ENCODE assay signal across 7 mouse cellular contexts in genomic region chr5:130256678-130257271, GRCm38 (mm10). TPM values are rescaled to one million over a fixed set of nuclear protein-coding genes. Genes with fewer than 3 reads are reported as not detected.
DNase-seq lines count a peak whose midpoint lies in the region; ATAC-seq lines count a peak whose summit lies in the region.

No protein-coding gene starts in this region.

- no peaks in the 10 kb centered on the region for H3K9me3 ChIP-seq in intestine, embryonic 15.5 days
- no peaks in the 10 kb centered on the region for H3K9me3 ChIP-seq in midbrain, embryonic 10.5 days (replicated peaks)

- peak overlapping the region; percentile 69 for H3K4me3 ChIP-seq in intestine, embryonic 15.5 days (replicated peaks)
- peak overlapping the region; percentile 78 for H3K4me3 ChIP-seq in midbrain, embryonic 10.5 days

- peak; percentile 96 for DNase-seq in adrenal gland, adult 2 months
- DNase-seq in embryo, embryonic 11.5 days (ENCODE audit: low read depth, low spot score) = peak; percentile 90
- DNase-seq in gastrocnemius, postnatal 36 days = peak; percentile 90 to 95
- DNase-seq in left cerebral cortex, postnatal 25 days (ENCODE audit: low spot score in 2 of 2) = peak; percentile 87 to 98
- DNase-seq in midbrain, embryonic 10.5 days (ENCODE audit: low spot score) = peak; percentile 92
- DNase-seq in right cerebral cortex, postnatal 4 days = peak; percentile 84

- ATAC-seq in intestine, embryonic 15.5 days = peak; percentile 94

- WGBS in intestine, embryonic 15.5 days = under 1% methylated on average over 25 of the region's 25 CpGs
- WGBS in midbrain, embryonic 10.5 days = under 1% methylated on average over 25 of the region's 25 CpGs

- intact Hi-C loops in gastrocnemius, postnatal 36 days (cut with DNase I) = no loop called here
- intact Hi-C loops in left cerebral cortex, postnatal 25 days (cut with DNase I) = loop anchor here (10.0 kb wide), 1 partner anchor 542 kb away; the partner anchor contains the start of gene Mrps17

- peak overlapping the region; percentile 81 for H3K27ac ChIP-seq in intestine, embryonic 15.5 days
- peak overlapping the region; percentile 88 for H3K27ac ChIP-seq in midbrain, embryonic 10.5 days (replicated peaks)

- H3K9ac ChIP-seq in intestine, embryonic 15.5 days = peak overlapping the region; percentile 74

- no peaks in the 10 kb centered on the region for H3K27me3 ChIP-seq in intestine, embryonic 15.5 days (replicated peaks)
- H3K27me3 ChIP-seq in midbrain, embryonic 10.5 days (ENCODE audit: low read depth, poor library complexity, severe bottlenecking) = no peaks in the 10 kb centered on the region

- peaks cover 4% of the 10 kb centered on the region; the same call in 1 of the 2 replicates for H3K4me1 ChIP-seq in intestine, embryonic 15.5 days (replicated peaks)
- H3K4me1 ChIP-seq in midbrain, embryonic 10.5 days = peaks cover 22% of the 10 kb centered on the region

- H3K36me3 ChIP-seq in intestine, embryonic 15.5 days = no peaks in the 10 kb centered on the region; the same call in 1 of the 2 replicates
- H3K36me3 ChIP-seq in midbrain, embryonic 10.5 days = peaks cover 39% of the 10 kb centered on the region

- peak overlapping the region; percentile 84 for H3K4me2 ChIP-seq in intestine, embryonic 15.5 days (replicated peaks)

RNA-seq across cellular contexts. Expression of gene Tyw1, which starts 1.4 kb away (rescaled TPM):
- total RNA-seq in adrenal gland, adult 2 months (2021) = 10 to 100 TPM; 25.8 to 32.3 TPM
- 8.1 and 8.2 TPM in 2 replicates for polyA plus RNA-seq in adrenal gland, adult 2 months (2012; rRNA removed)
- 10 to 100 TPM in 1 of 2 experiments, 1 to 10 TPM in 1; 9.6 to 10.3 TPM for total RNA-seq in gastrocnemius, postnatal 36 days (2021)
- polyA plus RNA-seq in intestine, embryonic 15.5 days (2015; fragmentation: Nextera tagmentation; extraction: Ambion mirVana) = 23.5 and 24.0 TPM in 2 replicates
- 10 to 100 TPM; 15.5 to 16.4 TPM for total RNA-seq in left cerebral cortex, postnatal 25 days (2021)
- polyA plus RNA-seq in midbrain, embryonic 10.5 days (2016; fragmentation: Nextera tagmentation; extraction: Ambion mirVana) = 35.0 and 36.1 TPM in 2 replicates

RNA-seq across cellular contexts. Expression of gene Sbds, which starts 1.4 kb away (rescaled TPM):
- 100 to 1,000 TPM; 103 to 138 TPM for total RNA-seq in adrenal gland, adult 2 months (2021)
- polyA plus RNA-seq in adrenal gland, adult 2 months (2012; rRNA removed) = 44.3 and 46.6 TPM in 2 replicates
- 10 to 100 TPM; 24.1 to 24.6 TPM for total RNA-seq in gastrocnemius, postnatal 36 days (2021)
- polyA plus RNA-seq in intestine, embryonic 15.5 days (2015; fragmentation: Nextera tagmentation; extraction: Ambion mirVana) = 75.0 and 75.9 TPM in 2 replicates
- total RNA-seq in left cerebral cortex, postnatal 25 days (2021) = 10 to 100 TPM; 73.5 to 75.5 TPM
- 77.6 and 80.9 TPM in 2 replicates for polyA plus RNA-seq in midbrain, embryonic 10.5 days (2016; fragmentation: Nextera tagmentation; extraction: Ambion mirVana)

RNA-seq across cellular contexts. Expression of gene Tmem248, which starts 39.9 kb away (rescaled TPM):
- 10 to 100 TPM; 66.7 to 78.7 TPM for total RNA-seq in adrenal gland, adult 2 months (2021)
- 45.8 and 51.1 TPM in 2 replicates for polyA plus RNA-seq in adrenal gland, adult 2 months (2012; rRNA removed)
- total RNA-seq in gastrocnemius, postnatal 36 days (2021) = 10 to 100 TPM; 30.9 to 43.7 TPM
- 38.9 and 40.2 TPM in 2 replicates for polyA plus RNA-seq in intestine, embryonic 15.5 days (2015; fragmentation: Nextera tagmentation; extraction: Ambion mirVana)
- total RNA-seq in left cerebral cortex, postnatal 25 days (2021) = 10 to 100 TPM; 39.3 to 42.9 TPM
- 37.0 and 37.5 TPM in 2 replicates for polyA plus RNA-seq in midbrain, embryonic 10.5 days (2016; fragmentation: Nextera tagmentation; extraction: Ambion mirVana)

Comparison
In these comparisons a context has a peak if more than half of its experiments do, and no peak if none do; other contexts are left out.
1. Peak in every context shown above with its lines: DNase-seq, ATAC-seq, H3K4me3 ChIP-seq and H3K27ac ChIP-seq.